Mouse (Mus musculus): ENCODE measurements around the gene Neurl1a. TPM values are rescaled to one million over a fixed set of nuclear protein-coding genes. Genes with fewer than 3 reads are reported as not detected.

Neurl1a gene
- polyA plus RNA-seq, 1 experiment from 2014 or later, result 1.1 TPM

DNA sequence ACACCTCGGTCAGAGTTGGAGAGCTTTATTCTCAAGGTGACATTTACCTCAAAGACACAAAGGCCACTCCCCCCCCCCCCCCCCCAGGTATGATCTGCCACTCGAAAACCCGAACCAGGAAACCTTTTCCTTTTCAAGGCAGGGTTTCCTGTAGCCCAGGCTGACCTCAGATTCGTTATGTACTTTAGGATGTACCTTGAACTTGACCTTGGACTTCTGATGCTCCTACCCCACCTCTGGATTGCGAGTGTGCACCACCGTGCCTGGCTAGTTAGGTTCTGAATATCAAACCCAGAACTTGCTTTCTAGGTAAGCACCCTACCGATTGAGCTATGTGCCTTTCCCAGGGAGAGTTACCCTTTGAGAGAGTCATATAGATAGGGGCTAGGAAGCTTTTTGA is 69.7 kb downstream of the Neurl1a start:
- no peak overlapping the region for H3K9ac ChIP-seq
- no peak overlapping the region for H3K27ac ChIP-seq
- no peak for DNase-seq
- no peak for ATAC-seq (ENCODE audit: low read depth)
- 0 out of 2 replicates have a peak overlapping the region, but pooled peaks have one; percentile 6 for H3K4me2 ChIP-seq
- no peaks in the 10 kb centered on the region for H3K36me3 ChIP-seq
- H3K4me3 ChIP-seq (replicated peaks), result no peak overlapping the region
- H3K4me1 ChIP-seq (replicated peaks), result peaks cover 5% of the 10 kb centered on the region
- peaks cover 23% of the 10 kb centered on the region for H3K27me3 ChIP-seq
- 57% methylated on average over 7 of the region's 7 CpGs for WGBS (ENCODE audit: insufficient replicate concordance)
- no peaks in the 10 kb centered on the region for H3K9me3 ChIP-seq (replicated peaks)

DNA sequence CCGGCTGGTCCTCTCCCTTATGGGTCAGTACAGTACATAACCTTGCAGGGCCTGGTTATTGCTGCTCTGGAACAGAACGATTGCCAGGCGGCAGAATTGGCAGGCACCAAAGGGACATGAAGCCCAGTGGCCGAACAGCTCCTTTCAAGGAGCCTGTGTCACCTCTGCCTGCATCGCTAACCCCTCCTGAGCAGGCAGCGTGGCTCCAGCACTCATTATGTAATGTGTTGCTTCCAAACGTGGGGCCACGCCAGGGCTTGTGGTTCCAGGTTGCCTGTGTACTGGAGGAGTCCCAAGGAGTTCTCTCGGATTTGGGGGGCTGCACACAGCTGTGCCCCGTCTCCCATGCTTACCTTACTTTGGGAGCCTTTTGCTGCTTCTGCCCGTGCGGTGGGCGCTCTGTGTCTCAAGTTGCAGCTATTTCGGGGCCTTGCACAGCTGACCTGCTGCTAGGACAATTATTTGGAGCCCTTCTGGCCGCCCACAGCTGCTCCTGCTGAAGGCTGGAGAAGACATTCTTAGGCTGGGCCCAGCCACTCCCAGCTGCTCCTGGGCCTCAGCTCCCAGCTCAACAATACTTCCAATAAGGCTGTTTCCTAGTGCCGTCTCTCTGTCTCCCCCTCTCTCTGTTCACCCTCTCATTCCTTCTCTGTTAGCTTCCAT is 70.4 kb downstream of the Neurl1a start:
- Histone ChIP-seq H3K4me1 (replicated peaks) (peaks cover 8% of the 10 kb centered on the region), H3K9me3 (replicated peaks) (no peaks in the 10 kb centered on the region), H3K4me3 (replicated peaks) (no peak overlapping the region), H3K36me3 (no peaks in the 10 kb centered on the region), H3K4me2 (no peak overlapping the region), H3K27ac (no peak overlapping the region), H3K27me3 (peaks cover 30% of the 10 kb centered on the region), H3K9ac (no peak overlapping the region)
- ATAC-seq (ENCODE audit: low read depth) (no peak), DNase-seq (no peak)
- WGBS (ENCODE audit: insufficient replicate concordance), result 65% methylated on average over 16 of the region's 16 CpGs

DNA sequence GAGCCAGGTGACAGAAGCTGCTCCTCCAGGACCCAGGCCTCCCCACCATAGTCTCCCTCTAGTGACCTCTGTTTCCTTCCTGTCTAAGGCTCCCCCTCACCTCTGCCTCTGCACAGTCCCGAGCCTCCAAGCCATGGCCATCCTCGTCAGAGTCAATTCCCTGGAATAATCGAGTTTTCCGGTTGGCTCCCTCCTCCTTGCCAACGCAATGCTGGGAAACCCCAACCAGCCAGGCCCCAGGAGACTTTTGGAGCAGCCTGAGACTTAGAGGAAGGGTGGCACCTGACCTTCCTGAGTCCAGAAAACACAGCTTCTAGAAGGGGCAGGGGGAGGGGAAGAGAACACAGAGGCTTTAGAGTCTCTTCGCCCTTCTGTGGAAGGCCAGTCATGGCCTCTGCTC is 72.3 kb downstream of the Neurl1a start:
- 58% methylated on average over 6 of the region's 6 CpGs for WGBS (ENCODE audit: insufficient replicate concordance)
- Histone ChIP-seq H3K4me1 (replicated peaks) (peaks cover 8% of the 10 kb centered on the region), H3K9ac (no peak overlapping the region), H3K27ac (no peak overlapping the region), H3K4me3 (replicated peaks) (no peak overlapping the region), H3K9me3 (replicated peaks) (no peaks in the 10 kb centered on the region), H3K4me2 (no peak overlapping the region), H3K36me3 (no peaks in the 10 kb centered on the region), H3K27me3 (peaks cover 46% of the 10 kb centered on the region)
- ATAC-seq (ENCODE audit: low read depth) (no peak), DNase-seq (no peak)

DNA sequence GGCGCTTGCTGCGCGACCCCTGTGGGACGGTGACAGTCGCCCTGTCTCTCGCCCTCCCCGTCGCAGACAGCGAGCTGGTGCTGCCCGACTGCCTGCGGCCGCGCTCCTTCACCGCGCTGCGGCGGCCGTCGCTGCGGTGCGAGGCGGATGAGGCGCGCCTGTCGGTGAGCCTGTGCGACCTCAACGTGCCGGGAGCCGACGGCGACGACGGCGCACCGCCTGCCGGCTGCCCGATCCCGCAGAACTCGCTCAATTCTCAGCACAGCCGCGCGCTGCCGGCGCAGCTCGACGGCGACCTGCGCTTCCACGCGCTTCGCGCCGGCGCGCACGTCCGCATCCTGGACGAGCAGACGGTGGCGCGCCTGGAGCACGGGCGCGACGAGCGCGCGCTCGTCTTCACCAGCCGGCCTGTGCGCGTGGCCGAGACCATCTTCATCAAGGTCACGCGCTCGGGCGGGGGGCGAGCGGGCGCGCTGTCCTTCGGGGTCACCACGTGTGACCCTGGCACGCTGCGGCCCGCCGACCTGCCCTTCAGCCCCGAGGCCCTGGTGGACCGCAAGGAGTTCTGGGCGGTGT is 74.5 kb downstream of the Neurl1a start:
- Histone ChIP-seq H3K27ac (no peak overlapping the region), H3K9ac (no peak overlapping the region), H3K27me3 (peaks cover 49% of the 10 kb centered on the region), H3K9me3 (replicated peaks) (no peaks in the 10 kb centered on the region), H3K4me1 (replicated peaks) (peaks cover 8% of the 10 kb centered on the region), H3K36me3 (no peaks in the 10 kb centered on the region), H3K4me2 (peak overlapping the region; percentile 54), H3K4me3 (replicated peaks) (peak overlapping the region; percentile 31)
- no peak for ATAC-seq (ENCODE audit: low read depth)
- 5% methylated on average over 90 of the region's 90 CpGs for WGBS (ENCODE audit: insufficient replicate concordance)
- no peak for DNase-seq

DNA sequence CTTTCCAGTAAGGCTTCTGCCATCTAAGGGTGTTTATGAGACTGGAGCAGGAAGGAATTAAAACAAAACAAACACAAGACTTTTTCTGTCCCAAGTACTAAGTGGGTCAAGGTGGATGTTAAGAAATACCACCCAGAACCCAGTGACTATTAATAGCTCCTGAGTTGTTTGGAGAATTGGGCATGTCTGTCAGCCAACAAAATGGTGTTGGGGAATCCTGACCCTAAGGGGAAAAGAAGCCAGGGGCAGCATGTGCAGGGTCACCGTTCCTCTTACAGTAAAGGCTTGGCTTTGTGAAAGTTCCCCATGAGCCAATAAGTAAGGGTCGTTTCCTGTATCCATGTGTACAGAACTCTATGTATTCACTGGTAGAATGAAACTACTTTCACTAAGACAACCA is 76.4 kb downstream of the Neurl1a start:
- H3K4me1 ChIP-seq (replicated peaks), result peaks cover 8% of the 10 kb centered on the region
- H3K4me3 ChIP-seq (replicated peaks), result no peak overlapping the region
- no peak for DNase-seq
- H3K9ac ChIP-seq, result no peak overlapping the region
- H3K27ac ChIP-seq, result no peak overlapping the region
- peaks cover 49% of the 10 kb centered on the region for H3K27me3 ChIP-seq
- H3K4me2 ChIP-seq, result no peak overlapping the region
- 50% methylated on average over 2 of the region's 2 CpGs for WGBS (ENCODE audit: insufficient replicate concordance)
- no peaks in the 10 kb centered on the region for H3K36me3 ChIP-seq
- H3K9me3 ChIP-seq (replicated peaks), result no peaks in the 10 kb centered on the region
- no peak for ATAC-seq (ENCODE audit: low read depth)

DNA sequence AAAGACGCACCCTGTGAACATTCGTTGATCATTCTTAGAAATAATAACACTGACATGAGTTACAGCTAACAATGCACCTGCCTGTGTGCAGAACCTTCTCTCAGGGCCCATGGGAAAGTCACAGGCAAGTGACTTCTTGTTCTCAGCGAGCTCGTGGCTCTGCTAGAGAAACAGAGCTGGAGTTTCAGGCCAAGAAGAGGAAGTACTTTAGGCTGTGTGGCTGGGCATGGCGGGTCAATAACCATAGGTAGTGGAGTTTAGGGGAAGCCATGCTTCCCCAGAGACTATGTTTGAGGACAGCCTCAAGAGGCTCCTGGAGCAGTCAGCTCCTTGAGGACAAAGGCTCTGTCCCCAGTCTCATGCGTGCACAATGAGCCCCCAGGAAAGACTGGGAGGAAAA is 77.3 kb downstream of the Neurl1a start:
- 31% methylated on average over 6 of the region's 6 CpGs for WGBS (ENCODE audit: insufficient replicate concordance)
- DNase-seq (no peak), ATAC-seq (ENCODE audit: low read depth) (no peak)
- H3K4me2 ChIP-seq, result no peak overlapping the region
- H3K9me3 ChIP-seq (replicated peaks), result no peaks in the 10 kb centered on the region
- H3K36me3 ChIP-seq, result no peaks in the 10 kb centered on the region
- no peak overlapping the region for H3K4me3 ChIP-seq (replicated peaks)
- H3K9ac ChIP-seq, result no peak overlapping the region
- peaks cover 49% of the 10 kb centered on the region for H3K27me3 ChIP-seq
- H3K4me1 ChIP-seq (replicated peaks), result peaks cover 8% of the 10 kb centered on the region
- H3K27ac ChIP-seq, result no peak overlapping the region

DNA sequence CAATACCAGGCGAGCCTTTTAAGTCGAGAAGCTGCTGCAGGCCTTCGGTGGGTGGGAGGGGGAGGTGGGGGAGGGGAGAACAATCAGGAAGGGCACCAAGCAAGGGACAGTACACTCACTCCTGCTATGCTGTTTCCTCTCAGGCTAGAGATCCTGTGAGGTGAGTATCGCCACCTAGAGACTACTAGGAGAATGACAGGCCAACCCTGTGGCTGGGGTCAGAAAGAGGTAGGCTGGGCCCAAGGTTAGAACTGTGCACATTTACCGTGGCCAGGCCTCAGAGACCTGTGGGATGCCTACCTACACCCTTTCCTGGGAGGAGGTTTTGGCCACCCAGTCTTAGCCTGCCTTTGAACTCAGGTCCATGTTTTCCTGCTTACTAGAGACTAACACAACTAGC is 81.0 kb downstream of the Neurl1a start:
- Histone ChIP-seq H3K4me2 (no peak overlapping the region), H3K4me1 (replicated peaks) (no peaks in the 10 kb centered on the region), H3K27me3 (peaks cover 14% of the 10 kb centered on the region), H3K9ac (no peak overlapping the region), H3K27ac (no peak overlapping the region), H3K36me3 (no peaks in the 10 kb centered on the region), H3K9me3 (replicated peaks) (no peaks in the 10 kb centered on the region), H3K4me3 (replicated peaks) (no peak overlapping the region)
- ATAC-seq (ENCODE audit: low read depth) (peak; percentile 47; the same call in 1 of the 2 replicates), DNase-seq (no peak)
- 10% methylated on average over 5 of the region's 5 CpGs for WGBS (ENCODE audit: insufficient replicate concordance)

DNA sequence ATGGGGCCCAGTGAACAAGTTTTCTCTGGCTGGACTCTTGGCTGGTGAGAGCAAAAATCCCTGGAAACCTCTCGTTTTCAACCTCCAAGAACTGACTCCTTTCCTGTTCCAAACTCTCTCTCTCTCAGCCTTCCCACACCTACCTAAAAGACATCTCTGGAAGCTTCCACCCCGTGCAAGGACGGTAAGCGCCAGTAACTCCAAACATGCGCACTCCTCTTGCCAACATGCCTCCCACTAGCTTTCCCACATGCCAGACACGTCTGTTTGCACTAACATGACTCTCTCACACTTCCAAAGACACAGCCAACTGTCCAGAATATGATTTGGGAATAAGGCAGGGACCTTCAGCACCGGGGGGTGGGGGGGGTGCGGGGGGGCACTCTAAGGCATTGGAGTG is 82.6 kb downstream of the Neurl1a start:
- H3K4me1 ChIP-seq (replicated peaks), result no peaks in the 10 kb centered on the region
- no peaks in the 10 kb centered on the region for H3K36me3 ChIP-seq
- H3K9me3 ChIP-seq (replicated peaks), result no peaks in the 10 kb centered on the region
- H3K9ac ChIP-seq, result no peak overlapping the region
- ATAC-seq (ENCODE audit: low read depth) (no peak), DNase-seq (no peak)
- no peak overlapping the region for H3K27ac ChIP-seq
- no peak overlapping the region for H3K4me3 ChIP-seq (replicated peaks)
- H3K4me2 ChIP-seq, result no peak overlapping the region
- H3K27me3 ChIP-seq, result 0 out of 2 replicates have a peak, but pooled peaks cover under 1% of the 10 kb centered on the region
- WGBS (ENCODE audit: insufficient replicate concordance), result 74% methylated on average over 8 of the region's 8 CpGs

DNA sequence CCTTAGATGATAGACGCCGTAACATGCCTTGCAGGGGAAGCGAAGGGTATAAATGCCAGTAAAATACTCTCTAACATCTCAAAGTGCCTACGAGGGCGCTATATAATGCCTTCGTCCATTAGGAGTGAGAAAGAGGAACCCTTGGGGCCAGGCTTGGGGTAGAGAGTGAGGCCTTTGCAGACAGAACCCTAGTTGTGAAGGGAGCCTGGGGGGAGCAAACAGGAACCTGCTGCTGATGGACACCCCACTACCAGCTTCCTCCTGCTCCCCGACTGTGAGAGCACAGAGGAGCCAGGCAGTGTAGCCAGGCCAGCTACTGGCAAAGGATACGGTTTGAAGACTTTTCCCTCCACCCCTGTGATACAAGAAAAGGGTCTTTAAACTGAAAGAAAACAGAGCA is 85.0 kb downstream of the Neurl1a start:
- no peaks in the 10 kb centered on the region for H3K27me3 ChIP-seq
- no peak for ATAC-seq (ENCODE audit: low read depth)
- 56% methylated on average over 8 of the region's 8 CpGs for WGBS (ENCODE audit: insufficient replicate concordance)

DNA sequence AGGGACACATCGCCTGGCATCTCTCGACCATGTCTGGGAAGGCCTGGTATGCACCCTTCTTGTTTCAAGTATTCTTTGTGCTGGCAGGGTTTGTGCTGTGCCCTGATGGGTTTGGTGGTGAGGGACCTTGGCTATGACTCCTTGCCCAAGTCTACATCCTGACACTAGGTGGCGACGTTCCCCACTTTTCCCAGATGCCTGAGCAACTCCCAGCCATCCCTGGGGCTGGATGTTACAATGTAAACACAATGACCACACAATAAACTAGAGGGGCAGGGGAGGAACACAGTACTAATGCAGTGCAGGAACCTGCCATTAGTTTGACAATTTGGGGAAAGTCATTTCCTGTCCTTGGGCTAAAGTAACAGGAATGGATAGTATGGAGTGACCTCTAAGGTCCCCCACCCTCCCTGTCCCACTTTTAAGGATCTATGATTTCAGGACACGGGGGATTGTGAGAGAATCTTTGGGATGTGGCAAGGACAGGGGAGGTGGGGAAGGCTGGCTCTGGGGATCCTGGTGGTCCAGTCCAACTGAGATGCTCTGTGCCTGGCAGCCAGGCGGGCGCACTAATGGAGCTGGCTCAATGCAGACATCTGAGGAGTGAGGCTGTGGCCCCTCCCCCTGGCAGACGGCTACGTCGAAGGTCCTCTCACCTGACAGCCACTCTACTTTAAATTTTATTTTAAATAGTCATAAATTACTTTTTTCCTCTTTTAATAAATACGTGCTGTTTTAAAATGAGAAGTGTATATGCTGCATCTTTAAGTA is 85.9 kb downstream of the Neurl1a start:
- no peak for DNase-seq
- H3K4me1 ChIP-seq (replicated peaks), result no peaks in the 10 kb centered on the region
- 46% methylated on average over 11 of the region's 11 CpGs for WGBS (ENCODE audit: insufficient replicate concordance)
- no peak overlapping the region for H3K27ac ChIP-seq
- H3K36me3 ChIP-seq, result peaks cover 19% of the 10 kb centered on the region
- no peaks in the 10 kb centered on the region for H3K9me3 ChIP-seq (replicated peaks)
- ATAC-seq (ENCODE audit: low read depth), result 0 out of 2 replicates have a peak, but pooled peaks have one; percentile 12
- no peak overlapping the region for H3K4me3 ChIP-seq (replicated peaks)
- H3K27me3 ChIP-seq, result no peaks in the 10 kb centered on the region
- no peak overlapping the region for H3K4me2 ChIP-seq
- H3K9ac ChIP-seq, result no peak overlapping the region

More for the DNA sequence above, 85.0 kb downstream of the Neurl1a start:
- H3K9ac ChIP-seq, result no peak overlapping the region
- H3K4me1 ChIP-seq (replicated peaks), result no peaks in the 10 kb centered on the region
- no peak for DNase-seq
- H3K36me3 ChIP-seq, result peaks cover 13% of the 10 kb centered on the region
- no peak overlapping the region for H3K4me3 ChIP-seq (replicated peaks)
- H3K4me2 ChIP-seq, result no peak overlapping the region
- no peaks in the 10 kb centered on the region for H3K9me3 ChIP-seq (replicated peaks)
- no peak overlapping the region for H3K27ac ChIP-seq

DNA sequence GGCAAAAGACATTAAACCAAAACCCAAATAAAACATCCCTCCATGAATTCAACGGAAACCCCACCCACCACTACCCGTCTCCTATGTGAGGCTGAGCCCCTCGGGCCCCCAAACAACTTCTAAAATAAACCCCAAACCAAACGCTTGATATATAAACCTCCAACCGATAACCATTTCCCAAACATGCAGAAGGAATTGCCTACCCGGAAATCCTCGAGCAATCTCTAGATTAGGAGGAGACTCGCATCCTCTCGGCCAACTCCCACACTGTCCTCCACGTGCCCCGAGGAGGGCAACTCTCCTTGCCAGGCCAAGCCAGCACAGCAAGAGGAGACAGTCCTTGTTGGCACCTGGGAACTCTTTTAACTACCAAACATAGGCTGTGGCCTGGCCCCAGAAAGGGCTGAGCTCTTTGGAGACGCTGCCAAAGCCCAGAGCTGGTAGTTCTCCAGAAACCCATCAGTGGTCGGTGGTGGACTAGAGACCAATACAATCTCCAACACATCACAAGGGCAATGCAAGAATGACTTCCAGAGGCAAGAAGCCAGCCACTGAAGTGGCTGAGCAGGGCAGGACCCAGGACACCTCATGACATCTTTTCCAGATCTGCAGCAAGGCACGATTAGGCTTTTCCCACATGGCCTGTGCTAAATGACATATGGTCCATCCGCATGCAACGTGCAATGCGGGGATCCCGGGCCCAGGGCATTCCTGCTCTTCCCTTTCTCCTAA is 87.6 kb downstream of the Neurl1a start:
- WGBS (ENCODE audit: insufficient replicate concordance), result 74% methylated on average over 18 of the region's 18 CpGs
- no peaks in the 10 kb centered on the region for H3K27me3 ChIP-seq
- H3K4me2 ChIP-seq, result no peak overlapping the region
- H3K9ac ChIP-seq, result no peak overlapping the region
- no peaks in the 10 kb centered on the region for H3K9me3 ChIP-seq (replicated peaks)
- ATAC-seq (ENCODE audit: low read depth) (no peak), DNase-seq (no peak)
- H3K27ac ChIP-seq, result no peak overlapping the region
- H3K4me1 ChIP-seq (replicated peaks), result no peaks in the 10 kb centered on the region
- H3K36me3 ChIP-seq, result peaks cover 21% of the 10 kb centered on the region
- no peak overlapping the region for H3K4me3 ChIP-seq (replicated peaks)

Data from liver, embryonic 13.5 days (tissue).